Mouse (Mus musculus): ENCODE measurements around the gene Ube2r2. TPM values are rescaled to one million over a fixed set of nuclear protein-coding genes. Genes with fewer than 3 reads are reported as not detected.
A peak's percentile ranks its signal among the peaks of the same experiment; 100 is the strongest.

Gene Ube2r2
- polyA plus RNA-seq, 1 experiment from 2014 or later = 49.2 TPM

GRCm38 (mm10) chr4:41149891-41150290, 14.3 kb downstream of the Ube2r2 start:
- Histone ChIP-seq H3K27ac (ENCODE audit: low read depth, low read length) (no peak overlapping the region), H3K9ac (ENCODE audit: low read depth, low read length) (no peak overlapping the region), H3K36me3 (ENCODE audit: control insufficient read depth, insufficient read depth, low read length) (no peaks in the 10 kb centered on the region), H3K27me3 (replicated peaks; ENCODE audit: control insufficient read depth, insufficient read depth, low read length) (no peaks in the 10 kb centered on the region), H3K4me1 (replicated peaks; ENCODE audit: control insufficient read depth, insufficient read depth, low read length) (no peaks in the 10 kb centered on the region), H3K9me3 (ENCODE audit: control insufficient read depth, low read length) (no peaks in the 10 kb centered on the region), H3K4me2 (no peak overlapping the region), H3K4me3 (ENCODE audit: low read depth, low read length) (no peak overlapping the region)
- ATAC-seq (replicated peaks; ENCODE audit: low FRiP score) (no peak), DNase-seq (ENCODE audit: low spot score) (no peak)
- 75% methylated on average over 3 of the region's 3 CpGs for WGBS

- Histone ChIP-seq H3K27ac (ENCODE audit: low read depth, low read length) (no peak overlapping the region), H3K27me3 (replicated peaks; ENCODE audit: control insufficient read depth, insufficient read depth, low read length) (no peaks in the 10 kb centered on the region), H3K4me2 (no peak overlapping the region), H3K4me1 (replicated peaks; ENCODE audit: control insufficient read depth, insufficient read depth, low read length) (no peaks in the 10 kb centered on the region), H3K36me3 (ENCODE audit: control insufficient read depth, insufficient read depth, low read length) (no peaks in the 10 kb centered on the region), H3K4me3 (ENCODE audit: low read depth, low read length) (no peak overlapping the region), H3K9me3 (ENCODE audit: control insufficient read depth, low read length) (no peaks in the 10 kb centered on the region), H3K9ac (ENCODE audit: low read depth, low read length) (no peak overlapping the region)
- DNase-seq (ENCODE audit: low spot score) (no peak), ATAC-seq (replicated peaks; ENCODE audit: low FRiP score) (no peak)
- WGBS = 89% methylated on average over 7 of the region's 7 CpGs
Observed at GRCm38 (mm10) chr4:41151186-41151585, 15.6 kb downstream of the Ube2r2 start.

- 89% methylated on average over 3 of the region's 3 CpGs for WGBS
- no peaks in the 10 kb centered on the region for H3K36me3 ChIP-seq (ENCODE audit: control insufficient read depth, insufficient read depth, low read length)
- no peak overlapping the region for H3K4me3 ChIP-seq (ENCODE audit: low read depth, low read length)
- no peak for ATAC-seq (replicated peaks; ENCODE audit: low FRiP score)
- H3K27me3 ChIP-seq (replicated peaks; ENCODE audit: control insufficient read depth, insufficient read depth, low read length) = no peaks in the 10 kb centered on the region
- no peak overlapping the region for H3K27ac ChIP-seq (ENCODE audit: low read depth, low read length)
- no peaks in the 10 kb centered on the region for H3K9me3 ChIP-seq (ENCODE audit: control insufficient read depth, low read length)
- DNase-seq (ENCODE audit: low spot score) = no peak
- no peak overlapping the region for H3K9ac ChIP-seq (ENCODE audit: low read depth, low read length)
- H3K4me1 ChIP-seq (replicated peaks; ENCODE audit: control insufficient read depth, insufficient read depth, low read length) = peaks cover 7% of the 10 kb centered on the region
- no peak overlapping the region for H3K4me2 ChIP-seq
Observed at GRCm38 (mm10) chr4:41153146-41153545, 17.6 kb downstream of the Ube2r2 start.

GRCm38 (mm10) chr4:41156961-41157360, 21.4 kb downstream of the Ube2r2 start:
- Histone ChIP-seq H3K4me1 (replicated peaks; ENCODE audit: control insufficient read depth, insufficient read depth, low read length) (peaks cover 13% of the 10 kb centered on the region), H3K9ac (ENCODE audit: low read depth, low read length) (no peak overlapping the region), H3K27me3 (replicated peaks; ENCODE audit: control insufficient read depth, insufficient read depth, low read length) (no peaks in the 10 kb centered on the region), H3K9me3 (ENCODE audit: control insufficient read depth, low read length) (no peaks in the 10 kb centered on the region), H3K4me3 (ENCODE audit: low read depth, low read length) (no peak overlapping the region), H3K27ac (ENCODE audit: low read depth, low read length) (no peak overlapping the region; the same call in 1 of the 2 replicates), H3K36me3 (ENCODE audit: control insufficient read depth, insufficient read depth, low read length) (no peaks in the 10 kb centered on the region; the same call in 1 of the 2 replicates), H3K4me2 (no peak overlapping the region)
- DNase-seq (ENCODE audit: low spot score) (no peak), ATAC-seq (replicated peaks; ENCODE audit: low FRiP score) (no peak)
- WGBS = 79% methylated on average over 9 of the region's 9 CpGs

- Histone ChIP-seq H3K4me2 (no peak overlapping the region), H3K9me3 (ENCODE audit: control insufficient read depth, low read length) (no peaks in the 10 kb centered on the region), H3K27me3 (replicated peaks; ENCODE audit: control insufficient read depth, insufficient read depth, low read length) (no peaks in the 10 kb centered on the region), H3K4me1 (replicated peaks; ENCODE audit: control insufficient read depth, insufficient read depth, low read length) (peaks cover 13% of the 10 kb centered on the region), H3K9ac (ENCODE audit: low read depth, low read length) (no peak overlapping the region), H3K36me3 (ENCODE audit: control insufficient read depth, insufficient read depth, low read length) (no peaks in the 10 kb centered on the region; the same call in 1 of the 2 replicates), H3K27ac (ENCODE audit: low read depth, low read length) (peak overlapping the region; percentile 4; the same call in 1 of the 2 replicates), H3K4me3 (ENCODE audit: low read depth, low read length) (no peak overlapping the region)
- DNase-seq (ENCODE audit: low spot score) = no peak
- ATAC-seq (replicated peaks; ENCODE audit: low FRiP score) = no peak
- 88% methylated on average over 1 of the region's 1 CpGs for WGBS
Observed at GRCm38 (mm10) chr4:41158251-41158650, 22.7 kb downstream of the Ube2r2 start.

- peaks cover 22% of the 10 kb centered on the region for H3K4me1 ChIP-seq (replicated peaks; ENCODE audit: control insufficient read depth, insufficient read depth, low read length)
- no peak overlapping the region for H3K4me2 ChIP-seq
- H3K27me3 ChIP-seq (replicated peaks; ENCODE audit: control insufficient read depth, insufficient read depth, low read length) = no peaks in the 10 kb centered on the region
- 90% methylated on average over 3 of the region's 3 CpGs for WGBS
- H3K9ac ChIP-seq (ENCODE audit: low read depth, low read length) = no peak overlapping the region
- H3K4me3 ChIP-seq (ENCODE audit: low read depth, low read length) = no peak overlapping the region
- no peak overlapping the region for H3K27ac ChIP-seq (ENCODE audit: low read depth, low read length)
- H3K9me3 ChIP-seq (ENCODE audit: control insufficient read depth, low read length) = no peaks in the 10 kb centered on the region
- DNase-seq (ENCODE audit: low spot score) = no peak
- ATAC-seq (replicated peaks; ENCODE audit: low FRiP score) = no peak
- no peaks in the 10 kb centered on the region; the same call in 1 of the 2 replicates for H3K36me3 ChIP-seq (ENCODE audit: control insufficient read depth, insufficient read depth, low read length)
Observed at GRCm38 (mm10) chr4:41161232-41161631, 25.7 kb downstream of the Ube2r2 start.

GRCm38 (mm10) chr4:41164974-41165373, 29.4 kb downstream of the Ube2r2 start:
- ATAC-seq (replicated peaks; ENCODE audit: low FRiP score) = no peak
- H3K27ac ChIP-seq (ENCODE audit: low read depth, low read length) = 0 out of 2 replicates have a peak overlapping the region, but pooled peaks have one; percentile 10
- 33% methylated on average over 2 of the region's 2 CpGs for WGBS
- H3K4me1 ChIP-seq (replicated peaks; ENCODE audit: control insufficient read depth, insufficient read depth, low read length) = peaks cover 15% of the 10 kb centered on the region
- H3K36me3 ChIP-seq (ENCODE audit: control insufficient read depth, insufficient read depth, low read length) = peaks cover 5% of the 10 kb centered on the region
- DNase-seq (ENCODE audit: low spot score) = no peak
- no peaks in the 10 kb centered on the region for H3K9me3 ChIP-seq (ENCODE audit: control insufficient read depth, low read length)
- no peak overlapping the region for H3K4me2 ChIP-seq
- H3K9ac ChIP-seq (ENCODE audit: low read depth, low read length) = no peak overlapping the region
- H3K27me3 ChIP-seq (replicated peaks; ENCODE audit: control insufficient read depth, insufficient read depth, low read length) = no peaks in the 10 kb centered on the region
- no peak overlapping the region for H3K4me3 ChIP-seq (ENCODE audit: low read depth, low read length)

- no peak for DNase-seq (ENCODE audit: low spot score)
- H3K9me3 ChIP-seq (ENCODE audit: control insufficient read depth, low read length) = no peaks in the 10 kb centered on the region
- ATAC-seq (replicated peaks; ENCODE audit: low FRiP score) = peak; percentile 68
- WGBS = 62% methylated on average over 6 of the region's 6 CpGs
- H3K9ac ChIP-seq (ENCODE audit: low read depth, low read length) = no peak overlapping the region
- peaks cover 10% of the 10 kb centered on the region for H3K4me1 ChIP-seq (replicated peaks; ENCODE audit: control insufficient read depth, insufficient read depth, low read length)
- peaks cover 5% of the 10 kb centered on the region for H3K36me3 ChIP-seq (ENCODE audit: control insufficient read depth, insufficient read depth, low read length)
- no peaks in the 10 kb centered on the region for H3K27me3 ChIP-seq (replicated peaks; ENCODE audit: control insufficient read depth, insufficient read depth, low read length)
- no peak overlapping the region for H3K4me3 ChIP-seq (ENCODE audit: low read depth, low read length)
- peak overlapping the region; percentile 6; the same call in 1 of the 2 replicates for H3K27ac ChIP-seq (ENCODE audit: low read depth, low read length)
- H3K4me2 ChIP-seq = peak overlapping the region; percentile 23
Observed at GRCm38 (mm10) chr4:41165693-41166475, 30.3 kb downstream of the Ube2r2 start.

- Histone ChIP-seq H3K4me3 (ENCODE audit: low read depth, low read length) (no peak overlapping the region), H3K36me3 (ENCODE audit: control insufficient read depth, insufficient read depth, low read length) (peaks cover 5% of the 10 kb centered on the region), H3K27ac (ENCODE audit: low read depth, low read length) (no peak overlapping the region), H3K9me3 (ENCODE audit: control insufficient read depth, low read length) (no peaks in the 10 kb centered on the region), H3K4me2 (no peak overlapping the region), H3K9ac (ENCODE audit: low read depth, low read length) (no peak overlapping the region), H3K27me3 (replicated peaks; ENCODE audit: control insufficient read depth, insufficient read depth, low read length) (no peaks in the 10 kb centered on the region), H3K4me1 (replicated peaks; ENCODE audit: control insufficient read depth, insufficient read depth, low read length) (no peaks in the 10 kb centered on the region)
- DNase-seq (ENCODE audit: low spot score) (no peak), ATAC-seq (replicated peaks; ENCODE audit: low FRiP score) (no peak)
- WGBS = 93% methylated on average over 2 of the region's 2 CpGs
Observed at GRCm38 (mm10) chr4:41170970-41171369, 35.4 kb downstream of the Ube2r2 start.
